Mouse (Mus musculus) layer of hippocampus, adult 9-10 months (tissue): ENCODE measurements at regions not wholly inside any gene's neighbourhood (a gene's known extent, or its start where the extent isn't known, plus 50 kb on each side); places are given as distances from the start of the nearest gene placed in this dataset.
"Not testable (repeated sequence)": the region's sequence is repeated elsewhere in the genome, so short reads cannot be mapped to it uniquely, and the experiment has no call there.

ENCODE experiments used
- DNase-seq: peaks from one replicate; pipeline ENCODE4 v3.0.0; 2022; ENCODE audit warnings: low spot score

DNA sequence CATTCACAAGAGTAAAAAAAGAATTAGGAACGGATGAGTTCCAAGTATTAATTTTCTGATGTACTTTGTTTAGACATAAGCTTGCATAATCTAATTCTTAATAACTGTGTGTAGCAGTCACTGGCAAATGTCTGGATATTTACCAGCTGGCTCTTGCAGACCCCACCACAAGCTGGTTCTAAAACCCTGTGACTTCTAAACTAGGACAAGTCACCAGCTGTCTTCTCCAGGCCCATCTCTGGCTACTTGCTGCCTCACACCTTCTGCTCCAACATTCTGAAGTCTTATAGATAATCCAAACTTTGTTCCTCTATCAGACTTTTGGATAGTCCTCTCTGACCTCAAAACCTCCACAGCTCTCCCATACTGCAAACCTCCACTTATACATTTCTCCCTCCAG is 189.9 kb upstream of the Rhobtb1 start:
- DNase-seq = no peak

- DNase-seq = no peak
Observed at GRCm38 (mm10) chr10:68963090-68963489, 188.1 kb upstream of the Rhobtb1 start.

DNA sequence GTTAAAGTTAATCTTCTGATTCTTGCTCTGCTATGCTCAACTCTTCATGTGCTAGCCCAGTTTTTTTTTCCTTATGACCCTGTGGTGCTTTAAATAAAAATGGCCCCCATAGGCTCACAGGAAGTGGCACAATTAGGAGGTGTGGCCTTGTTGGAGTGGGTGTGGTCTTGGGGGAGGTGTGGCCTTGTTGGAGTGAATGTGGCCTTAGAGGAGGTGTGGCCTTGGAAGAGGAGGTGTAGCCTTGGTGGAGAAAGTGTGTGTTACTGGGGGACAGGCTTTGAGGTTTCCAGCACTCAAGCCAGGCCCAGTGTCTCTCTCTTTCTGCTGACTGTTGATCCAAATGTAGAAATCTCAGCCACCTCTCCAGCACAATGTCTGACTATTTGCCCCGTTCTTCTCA is 186.0 kb upstream of the Rhobtb1 start:
- DNase-seq = no peak

GRCm38 (mm10) chr10:68967976-68968968 is 183.0 kb upstream of the Rhobtb1 start:
- no peak for DNase-seq

- DNase-seq = no peak
Observed at GRCm38 (mm10) chr10:68970521-68970920, 180.7 kb upstream of the Rhobtb1 start.

- no peak for DNase-seq
Observed at GRCm38 (mm10) chr10:68974771-68975170, 176.5 kb upstream of the Rhobtb1 start.

DNA sequence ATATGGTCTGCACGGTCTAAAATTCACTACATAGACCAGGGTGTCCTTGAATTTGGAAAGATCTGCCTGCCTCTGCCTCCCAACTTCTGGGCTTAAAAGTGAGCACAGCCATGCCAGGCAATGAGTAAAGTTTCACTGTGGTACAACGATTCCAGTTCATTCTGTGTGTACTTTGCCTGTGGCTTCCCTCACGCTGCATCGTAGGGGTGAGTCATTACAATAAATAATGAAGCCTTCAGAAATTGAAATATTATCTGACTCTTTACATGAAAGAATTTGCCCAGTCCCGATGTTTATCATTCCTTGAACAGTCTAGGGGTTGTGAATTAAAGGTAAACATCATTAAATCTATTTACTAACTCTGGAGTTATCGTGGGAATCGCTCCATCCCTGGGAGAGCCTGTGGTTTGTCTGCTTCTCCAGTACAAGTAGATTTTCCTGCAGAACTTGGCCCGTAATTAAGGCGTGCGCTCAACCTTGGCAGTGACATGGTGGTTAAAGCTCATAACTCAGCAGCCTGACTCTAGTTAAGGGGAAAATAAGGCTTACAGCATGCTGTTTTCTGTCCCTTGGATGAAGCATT is 174.7 kb upstream of the Rhobtb1 start:
- no peak for DNase-seq

- DNase-seq = no peak
Observed at GRCm38 (mm10) chr10:68978115-68978514, 173.1 kb upstream of the Rhobtb1 start.

GRCm38 (mm10) chr10:68979949-68980348 is 171.3 kb upstream of the Rhobtb1 start:
- DNase-seq = no peak

- no peak for DNase-seq
Observed at GRCm38 (mm10) chr10:68982288-68982687, 168.9 kb upstream of the Rhobtb1 start.

GRCm38 (mm10) chr10:68990584-68990983 is 160.7 kb upstream of the Rhobtb1 start:
- DNase-seq = no peak

GRCm38 (mm10) chr10:68999610-69000009 is 151.6 kb upstream of the Rhobtb1 start:
- no peak for DNase-seq

- no peak for DNase-seq
Observed at GRCm38 (mm10) chr10:69001654-69002435, 149.4 kb upstream of the Rhobtb1 start.

DNA sequence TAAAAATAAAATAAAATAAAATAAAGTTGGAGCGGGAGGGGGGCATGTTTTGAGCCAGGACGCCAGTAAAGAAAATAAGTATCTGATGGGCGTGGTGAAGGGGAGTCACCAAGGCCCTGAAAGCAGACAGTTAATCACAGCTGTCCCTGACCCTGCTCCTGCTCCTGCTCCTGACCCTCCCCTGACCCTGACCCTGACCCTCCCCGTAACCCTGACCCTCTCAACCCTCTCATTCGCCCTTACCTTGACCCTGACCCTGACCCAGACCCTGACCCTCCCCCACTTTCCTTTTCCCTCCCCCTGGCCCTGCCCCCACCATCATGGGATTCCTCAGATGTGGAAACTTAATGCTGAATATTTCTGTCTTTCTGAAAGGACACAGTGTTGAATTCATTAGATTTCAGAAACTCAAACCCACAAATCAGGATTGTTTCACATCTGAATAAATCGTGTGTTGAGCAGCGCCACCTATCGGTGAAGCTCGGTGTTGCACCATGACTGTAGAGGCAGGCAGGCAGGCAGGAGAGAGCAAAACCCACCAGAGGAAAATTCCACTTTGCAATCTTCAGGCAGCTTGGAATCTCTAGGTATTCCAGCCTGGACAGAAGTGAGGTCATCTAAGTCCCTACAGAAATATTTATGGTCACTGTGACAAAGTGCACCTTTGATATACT is 145.9 kb upstream of the Rhobtb1 start:
- DNase-seq = peak; percentile 80

- not testable (repeated sequence) for DNase-seq
Observed at GRCm38 (mm10) chr10:69008679-69009078, 142.6 kb upstream of the Rhobtb1 start.

DNA sequence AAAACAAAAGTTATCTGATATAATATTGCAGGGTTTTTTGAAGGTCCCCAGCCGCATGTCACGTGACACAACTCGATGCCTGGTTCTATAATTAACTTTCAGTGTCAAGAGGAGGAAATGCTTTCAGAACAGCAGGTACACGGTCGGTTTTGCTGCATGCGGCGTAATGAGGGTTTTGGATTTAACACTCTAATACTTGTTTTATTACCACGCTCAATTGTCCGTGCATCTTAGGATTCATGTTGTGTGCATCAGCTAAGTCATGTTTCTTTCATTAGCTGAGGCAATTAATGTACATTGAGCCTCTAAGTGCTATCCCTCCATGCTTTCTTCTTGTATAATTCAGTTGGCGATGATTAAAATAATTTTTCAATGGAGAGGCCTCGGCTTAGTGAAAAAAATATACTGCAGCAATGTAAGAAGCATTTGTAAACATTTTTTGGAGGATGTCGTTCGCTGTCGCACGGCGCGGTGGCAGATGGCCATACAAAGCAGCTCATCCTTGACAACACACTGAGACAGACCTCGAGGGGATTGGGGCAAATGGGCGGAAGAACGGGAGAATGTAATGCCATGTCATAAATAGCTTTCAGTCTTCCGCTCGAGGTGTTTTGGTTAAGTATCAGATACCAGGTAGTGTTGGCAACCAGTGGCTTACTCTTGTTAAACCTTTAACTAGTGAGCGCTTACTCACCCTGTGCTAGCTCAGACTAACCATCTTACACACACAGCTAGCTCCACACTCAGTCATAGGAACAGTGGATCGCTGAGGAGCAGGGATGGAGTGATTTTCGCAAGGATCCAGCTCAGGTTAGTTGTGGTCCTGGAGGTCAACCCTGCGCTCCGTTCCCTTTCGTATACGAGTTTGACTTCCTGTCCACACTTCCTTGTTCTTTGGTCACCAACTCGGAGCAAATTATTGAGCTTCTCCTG is 130.2 kb upstream of the Rhobtb1 start:
- no peak for DNase-seq

DNA sequence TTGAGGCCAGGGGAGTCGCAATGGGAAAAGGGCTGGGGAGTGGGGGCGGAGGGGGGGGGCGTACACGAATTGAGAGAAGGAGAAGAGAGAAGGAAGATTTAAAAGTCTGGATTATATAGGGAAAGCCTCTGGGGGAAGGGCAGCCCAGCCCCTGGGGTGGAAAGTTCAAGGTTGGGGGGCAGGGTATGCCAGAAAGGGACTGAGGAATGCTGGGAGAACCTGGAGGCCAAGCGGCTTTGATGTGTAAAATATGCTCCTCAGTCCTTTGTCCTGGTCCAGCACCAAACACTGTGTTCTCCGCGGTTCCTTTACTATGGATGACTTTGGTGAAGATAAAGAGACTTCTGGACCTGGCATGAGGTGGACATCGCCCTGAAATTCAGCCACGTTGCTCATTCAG is 117.8 kb upstream of the Rhobtb1 start:
- DNase-seq = no peak

DNA sequence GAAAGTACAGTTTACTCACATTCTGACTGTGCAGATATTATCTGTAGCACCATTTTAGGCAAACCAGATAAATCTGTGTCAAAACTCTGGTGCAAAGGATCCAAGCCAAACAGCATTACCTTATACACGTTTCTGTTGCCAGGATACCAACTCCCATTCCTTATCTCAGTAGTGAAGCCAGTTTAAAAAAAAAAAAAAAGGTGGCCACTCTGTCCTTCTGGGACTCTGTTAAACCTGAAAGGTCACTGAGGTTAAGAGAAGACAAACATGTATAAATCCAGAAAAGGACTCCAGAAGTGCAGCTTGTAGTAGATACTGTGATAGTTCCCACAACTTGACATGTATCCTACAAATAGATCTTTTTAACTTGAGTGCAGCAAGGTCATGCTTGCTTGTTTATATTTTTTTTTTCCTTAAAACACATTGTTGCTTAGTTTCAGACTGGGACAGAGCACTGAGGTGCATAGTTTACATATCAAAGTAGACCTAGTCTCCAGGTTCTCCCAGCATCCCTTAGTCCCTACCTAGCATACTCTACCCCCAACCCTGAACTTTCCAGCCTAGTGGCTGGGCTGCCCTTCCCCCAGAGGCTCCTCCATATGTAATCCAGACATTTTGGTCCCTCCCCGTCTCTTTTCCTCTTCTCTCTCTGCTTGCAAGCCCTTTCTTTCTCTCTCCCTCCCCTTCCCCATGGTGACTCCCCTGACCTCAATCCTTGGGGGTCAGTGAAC is 116.7 kb upstream of the Rhobtb1 start:
- no peak for DNase-seq

- not testable (repeated sequence) for DNase-seq
Observed at GRCm38 (mm10) chr10:69035536-69035935, 115.7 kb upstream of the Rhobtb1 start.

DNA sequence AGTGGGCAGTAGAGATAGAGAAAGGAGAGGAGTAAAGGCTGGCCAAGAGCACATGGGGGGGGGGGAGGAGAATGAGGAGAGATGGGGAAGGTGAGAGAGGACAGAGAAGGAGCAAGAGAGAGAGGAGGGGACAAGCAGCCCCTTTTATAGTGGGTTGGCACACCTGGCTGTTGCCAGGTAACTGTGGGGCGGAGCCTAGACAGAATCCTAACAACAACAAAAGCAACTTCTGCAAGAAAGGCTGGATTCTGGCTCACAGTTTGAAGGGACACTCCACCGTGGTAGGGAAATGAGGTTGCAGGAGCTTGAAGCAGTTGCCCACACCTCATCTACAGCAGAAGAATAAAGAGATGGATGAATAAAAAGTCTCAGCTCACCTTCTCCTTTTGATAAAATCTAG is 115.1 kb upstream of the Rhobtb1 start:
- no peak for DNase-seq
